Comparison of ENCODE assay signal across 39 mouse cellular contexts in genomic region chr7:43643046-43643652, GRCm38 (mm10). TPM values are rescaled to one million over a fixed set of nuclear protein-coding genes. Genes with fewer than 3 reads are reported as not detected.
DNase-seq lines count a peak whose midpoint lies in the region; ATAC-seq lines count a peak whose summit lies in the region.
"Had no signal": no experiment of that assay in that cellular context is flagged by ENCODE, and none has a peak within 500 bp of the region (broad histone marks: within the 10 kb centered on the region; RNA-seq: fewer than 3 reads in every experiment).

No protein-coding gene starts in this region.

- no peak overlapping the region for H3K4me2 ChIP-seq in liver, embryonic 16.5 days (ENCODE audit: low read depth, low read length)
- no peak overlapping the region for H3K4me2 ChIP-seq in intestine, embryonic 15.5 days (replicated peaks)
- H3K4me2 ChIP-seq in hindbrain, embryonic 13.5 days, result no peak overlapping the region
- H3K4me2 ChIP-seq: heart, embryonic 11.5 days; limb, embryonic 13.5 days; midbrain, embryonic 12.5 days; neural tube, embryonic 15.5 days had no signal

- no peaks in the 10 kb centered on the region for H3K4me1 ChIP-seq in liver, embryonic 16.5 days (ENCODE audit: control insufficient read depth, low read depth, low read length)
- H3K4me1 ChIP-seq in intestine, embryonic 15.5 days (replicated peaks), result no peaks in the 10 kb centered on the region
- H3K4me1 ChIP-seq in hindbrain, embryonic 13.5 days (replicated peaks), result no peaks in the 10 kb centered on the region
- H3K4me1 ChIP-seq: limb, embryonic 13.5 days; midbrain, embryonic 12.5 days; neural tube, embryonic 15.5 days had no signal

- no peak overlapping the region for H3K9ac ChIP-seq in liver, embryonic 16.5 days (ENCODE audit: low read depth, low read length)
- no peak overlapping the region for H3K9ac ChIP-seq in intestine, embryonic 15.5 days
- H3K9ac ChIP-seq in hindbrain, embryonic 13.5 days, result no peak overlapping the region
- H3K9ac ChIP-seq: forebrain, postnatal 0 days; limb, embryonic 13.5 days; midbrain, embryonic 12.5 days; neural tube, embryonic 15.5 days had no signal

- no peaks in the 10 kb centered on the region for H3K27me3 ChIP-seq in liver, embryonic 16.5 days (ENCODE audit: control insufficient read depth, insufficient read depth, low read depth, low read length)
- H3K27me3 ChIP-seq in intestine, embryonic 15.5 days (replicated peaks), result no peaks in the 10 kb centered on the region
- no peaks in the 10 kb centered on the region for H3K27me3 ChIP-seq in hindbrain, embryonic 13.5 days
- H3K27me3 ChIP-seq: limb, embryonic 13.5 days; midbrain, embryonic 12.5 days; neural tube, embryonic 15.5 days had no signal

- peak overlapping the region; percentile 59 for H3K27ac ChIP-seq in liver, embryonic 16.5 days (ENCODE audit: low read length)
- no peak overlapping the region for H3K27ac ChIP-seq in intestine, embryonic 15.5 days
- no peak overlapping the region for H3K27ac ChIP-seq in hindbrain, embryonic 13.5 days
- H3K27ac ChIP-seq: kidney, postnatal 0 days; limb, embryonic 13.5 days; midbrain, embryonic 12.5 days; neural tube, embryonic 15.5 days; stomach, postnatal 0 days had no signal

- H3K4me3 ChIP-seq in liver, embryonic 16.5 days (ENCODE audit: low read depth, low read length), result no peak overlapping the region
- H3K4me3 ChIP-seq in intestine, embryonic 15.5 days (replicated peaks), result no peak overlapping the region
- no peak overlapping the region for H3K4me3 ChIP-seq in hindbrain, embryonic 13.5 days
- H3K4me3 ChIP-seq: erythroblast, embryonic 14.5 days; limb, embryonic 13.5 days; megakaryocyte, embryonic 14.5 days; midbrain, embryonic 12.5 days; neural tube, embryonic 15.5 days had no signal

- WGBS in liver, embryonic 16.5 days (ENCODE audit: insufficient replicate concordance), result 54% methylated on average over 17 of the region's 17 CpGs
- WGBS in intestine, embryonic 15.5 days, result 75% methylated on average over 17 of the region's 17 CpGs
- whole genome bisulfite sequencing in hindbrain, embryonic 13.5 days, result 78% methylated on average over 17 of the region's 17 CpGs

- H3K36me3 ChIP-seq in liver, embryonic 16.5 days (ENCODE audit: control insufficient read depth, insufficient read depth), result no peaks in the 10 kb centered on the region
- no peaks in the 10 kb centered on the region for H3K36me3 ChIP-seq in intestine, embryonic 15.5 days
- no peaks in the 10 kb centered on the region for H3K36me3 ChIP-seq in hindbrain, embryonic 13.5 days
- H3K36me3 ChIP-seq: limb, embryonic 13.5 days; midbrain, embryonic 12.5 days; neural tube, embryonic 15.5 days had no signal

- H3K9me3 ChIP-seq in liver, embryonic 16.5 days (replicated peaks; ENCODE audit: control insufficient read depth, low read length), result no peaks in the 10 kb centered on the region
- H3K9me3 ChIP-seq in intestine, embryonic 15.5 days, result no peaks in the 10 kb centered on the region
- no peaks in the 10 kb centered on the region for H3K9me3 ChIP-seq in hindbrain, embryonic 13.5 days
- H3K9me3 ChIP-seq: midbrain, embryonic 12.5 days; neural tube, embryonic 15.5 days had no signal

- DNase-seq in liver, result no peak
- DNase-seq in R1 (ENCODE audit: low read depth, low spot score), result peak; percentile 42
- no peak for DNase-seq in heart, adult 18-20 months
- DNase-seq: cerebellum, adult 11-12 months; cerebellum, postnatal 10 days; forebrain, postnatal 0 days; gastrocnemius, postnatal 14 days; heart, adult 11 months; heart, postnatal 4 days; kidney, postnatal 4 days; retina, postnatal 1 day; right cerebral cortex, postnatal 14 days; thymus, adult 18-20 months; thymus, postnatal 25 days had no signal

- ATAC-seq in liver, embryonic 16.5 days (ENCODE audit: low read depth), result no peak
- peak; percentile 43 for ATAC-seq in granulocyte monocyte progenitor cell, adult 5-6 weeks (replicated peaks; ENCODE audit: poor library complexity, severe bottlenecking)
- peak; percentile 53 for ATAC-seq in megakaryocyte progenitor cell, adult 5-6 weeks (replicated peaks; ENCODE audit: poor library complexity)
- ATAC-seq in intestine, embryonic 15.5 days, result no peak
- no peak for ATAC-seq in hindbrain, embryonic 13.5 days (ENCODE audit: low FRiP score)
- ATAC-seq: forebrain, postnatal 0 days; hindbrain, embryonic 16.5 days had no signal

RNA-seq across cellular contexts. Expression of gene Ceacam18, which starts 8.6 kb away (rescaled TPM):
- 0.15 TPM in 1 of 2 replicates, not detected in the other for polyA plus RNA-seq in liver, embryonic 16.5 days (2015; fragmentation: Nextera tagmentation; extraction: Ambion mirVana)
- total RNA-seq in granulocyte monocyte progenitor cell, adult 5-6 weeks (2014; fragmentation: Nextera tagmentation), result 0.28 TPM in 1 of 2 replicates, not detected in the other
- not detected in 2 replicates for total RNA-seq in granulocyte monocyte progenitor cell, adult 5-6 weeks (2017)
- total RNA-seq in megakaryocyte progenitor cell, adult 5-6 weeks (2015), result not detected in 2 replicates
- not detected in 2 replicates for total RNA-seq in megakaryocyte progenitor cell, adult 5-6 weeks (2017)
- not detected for total RNA-seq in heart, adult 18-20 months (2021)
- polyA plus RNA-seq in intestine, embryonic 15.5 days (2015; fragmentation: Nextera tagmentation; extraction: Ambion mirVana), result 4.7 and 5.2 TPM in 2 replicates
- polyA plus RNA-seq in hindbrain, embryonic 13.5 days (2015; fragmentation: Nextera tagmentation; extraction: Ambion mirVana), result not detected in 2 replicates
- total RNA-seq: forebrain, postnatal 0 days; gastrocnemius, postnatal 14 days; heart, postnatal 4 days; left cerebral cortex, adult 8-10 months; left cerebral cortex, postnatal 36 days had no signal
- polyA plus RNA-seq: embryonic facial prominence, embryonic 14.5 days; erythroblast, embryonic 14.5 days; forebrain, embryonic 11.5 days; forebrain, postnatal 0 days; heart, embryonic 11.5 days; heart, postnatal 0 days; kidney, adult 2 months; kidney, postnatal 0 days; limb, embryonic 13.5 days; midbrain, embryonic 12.5 days; neural tube, embryonic 15.5 days had no signal

RNA-seq across cellular contexts. Expression of gene Siglece, which starts 16.8 kb away (rescaled TPM):
- 4.0 and 5.0 TPM in 2 replicates for polyA plus RNA-seq in liver, embryonic 16.5 days (2015; fragmentation: Nextera tagmentation; extraction: Ambion mirVana)
- 13.1 and 15.1 TPM in 2 replicates for total RNA-seq in granulocyte monocyte progenitor cell, adult 5-6 weeks (2014; fragmentation: Nextera tagmentation)
- 5.2 and 9.0 TPM in 2 replicates for total RNA-seq in granulocyte monocyte progenitor cell, adult 5-6 weeks (2017)
- total RNA-seq in megakaryocyte progenitor cell, adult 5-6 weeks (2015), result 7.2 and 13.1 TPM in 2 replicates
- 7.2 and 8.9 TPM in 2 replicates for total RNA-seq in megakaryocyte progenitor cell, adult 5-6 weeks (2017)
- total RNA-seq in heart, adult 18-20 months (2021), result 1 to 10 TPM; 1.4 to 1.6 TPM
- 1.6 and 1.8 TPM in 2 replicates for polyA plus RNA-seq in intestine, embryonic 15.5 days (2015; fragmentation: Nextera tagmentation; extraction: Ambion mirVana)
- polyA plus RNA-seq in hindbrain, embryonic 13.5 days (2015; fragmentation: Nextera tagmentation; extraction: Ambion mirVana), result 0.28 and 0.49 TPM in 2 replicates
- polyA plus RNA-seq: erythroblast, embryonic 14.5 days had no signal

RNA-seq across cellular contexts. Expression of gene Ctu1, which starts 28.7 kb away (rescaled TPM):
- polyA plus RNA-seq in liver, embryonic 16.5 days (2015; fragmentation: Nextera tagmentation; extraction: Ambion mirVana), result 3.7 and 3.8 TPM in 2 replicates
- 5.6 and 8.7 TPM in 2 replicates for total RNA-seq in granulocyte monocyte progenitor cell, adult 5-6 weeks (2014; fragmentation: Nextera tagmentation)
- 5.5 and 9.5 TPM in 2 replicates for total RNA-seq in granulocyte monocyte progenitor cell, adult 5-6 weeks (2017)
- 7.1 and 7.5 TPM in 2 replicates for total RNA-seq in megakaryocyte progenitor cell, adult 5-6 weeks (2015)
- total RNA-seq in megakaryocyte progenitor cell, adult 5-6 weeks (2017), result 5.4 and 6.1 TPM in 2 replicates
- 1 to 10 TPM; 2.7 to 3.1 TPM for total RNA-seq in heart, adult 18-20 months (2021)
- polyA plus RNA-seq in intestine, embryonic 15.5 days (2015; fragmentation: Nextera tagmentation; extraction: Ambion mirVana), result 12.7 and 12.8 TPM in 2 replicates
- polyA plus RNA-seq in hindbrain, embryonic 13.5 days (2015; fragmentation: Nextera tagmentation; extraction: Ambion mirVana), result 20.4 and 21.8 TPM in 2 replicates

RNA-seq across cellular contexts. Expression of gene Zfp819, which starts 36.2 kb away (rescaled TPM):
- polyA plus RNA-seq in liver, embryonic 16.5 days (2015; fragmentation: Nextera tagmentation; extraction: Ambion mirVana), result not detected in 2 replicates
- total RNA-seq in granulocyte monocyte progenitor cell, adult 5-6 weeks (2014; fragmentation: Nextera tagmentation), result 1.4 TPM in 1 of 2 replicates, not detected in the other
- total RNA-seq in granulocyte monocyte progenitor cell, adult 5-6 weeks (2017), result 0.17 and 0.98 TPM in 2 replicates
- 0.96 and 1.8 TPM in 2 replicates for total RNA-seq in megakaryocyte progenitor cell, adult 5-6 weeks (2015)
- total RNA-seq in megakaryocyte progenitor cell, adult 5-6 weeks (2017), result 0.91 and 2.2 TPM in 2 replicates
- total RNA-seq in heart, adult 18-20 months (2021), result not detected
- 0.09 TPM in 2 replicates for polyA plus RNA-seq in intestine, embryonic 15.5 days (2015; fragmentation: Nextera tagmentation; extraction: Ambion mirVana)
- polyA plus RNA-seq in hindbrain, embryonic 13.5 days (2015; fragmentation: Nextera tagmentation; extraction: Ambion mirVana), result 0.43 and 0.56 TPM in 2 replicates
- total RNA-seq: adrenal gland, adult 8-10 months; gastrocnemius, postnatal 14 days; heart, postnatal 4 days had no signal
- polyA plus RNA-seq: heart, postnatal 0 days; intestine, embryonic 14.5 days; kidney, adult 2 months; stomach, postnatal 0 days had no signal

RNA-seq across cellular contexts. Expression of gene Klk14, which starts 47.1 kb away (rescaled TPM):
- polyA plus RNA-seq in liver, embryonic 16.5 days (2015; fragmentation: Nextera tagmentation; extraction: Ambion mirVana), result not detected in 2 replicates
- total RNA-seq in granulocyte monocyte progenitor cell, adult 5-6 weeks (2014; fragmentation: Nextera tagmentation), result not detected in 2 replicates
- total RNA-seq in granulocyte monocyte progenitor cell, adult 5-6 weeks (2017), result not detected in 2 replicates
- not detected in 2 replicates for total RNA-seq in megakaryocyte progenitor cell, adult 5-6 weeks (2015)
- total RNA-seq in megakaryocyte progenitor cell, adult 5-6 weeks (2017), result not detected in 2 replicates
- total RNA-seq in heart, adult 18-20 months (2021), result under 1 TPM; 0.23 to 0.47 TPM
- 0.15 TPM in 1 of 2 replicates, not detected in the other for polyA plus RNA-seq in intestine, embryonic 15.5 days (2015; fragmentation: Nextera tagmentation; extraction: Ambion mirVana)
- not detected in 2 replicates for polyA plus RNA-seq in hindbrain, embryonic 13.5 days (2015; fragmentation: Nextera tagmentation; extraction: Ambion mirVana)
- total RNA-seq: adrenal gland, adult 8-10 months; forebrain, postnatal 0 days; gastrocnemius, postnatal 14 days; heart, postnatal 4 days; layer of hippocampus, adult 8-10 months; layer of hippocampus, postnatal 25 days; left cerebral cortex, adult 8-10 months; left cerebral cortex, postnatal 36 days had no signal
- polyA plus RNA-seq: cortical plate, adult 2 months; forebrain, embryonic 11.5 days; forebrain, postnatal 0 days; heart, embryonic 11.5 days; heart, postnatal 0 days; hindbrain, embryonic 16.5 days; kidney, postnatal 0 days; limb, embryonic 13.5 days; midbrain, embryonic 12.5 days; neural tube, embryonic 15.5 days had no signal

Comparison
In these comparisons a context has a peak if more than half of its experiments do, and no peak if none do; other contexts are left out.
1. ATAC-seq: peak in granulocyte monocyte progenitor cell, adult 5-6 weeks (single experiment) and megakaryocyte progenitor cell, adult 5-6 weeks (single experiment); none in liver, embryonic 16.5 days (single experiment), intestine, embryonic 15.5 days (single experiment) and hindbrain, embryonic 13.5 days (single experiment).